Mouse (Mus musculus) lung, postnatal 0 days (tissue): ENCODE data around the gene Mrln. TPM values are rescaled to one million over a fixed set of nuclear protein-coding genes. Genes with fewer than 3 reads are reported as not detected.
"Not testable (repeated sequence)": the region's sequence is repeated elsewhere in the genome, so short reads cannot be mapped to it uniquely, and the experiment has no call there.

ENCODE experiments used
- ATAC-seq: fragments of 200-750 bp; cut with Nextera tagmentation; 2 replicates; pipeline ENCODE4 v1.8.0; 2017; ENCODE audit warnings: moderate library complexity
- DNase-seq: peaks from one replicate; pipeline ENCODE4 v3.0.0-alpha.2; 2016; ENCODE audit warnings: low spot score
- H3K27ac ChIP-seq: fragments of 300-500 bp; sonication (generic); 2 replicates; pipeline ENCODE4 v1.5.1; 2014; ENCODE audit warnings: antibody characterized with exemption, mild to moderate bottlenecking, low read length, mixed read lengths
- H3K27me3 ChIP-seq: fragments of 300-500 bp; sonication (generic); replicated peaks from 2 replicates; pipeline ENCODE4 v1.6.1; 2014; ENCODE audit warnings: low read length, mixed read lengths; ENCODE audit not compliant: insufficient read depth
- H3K36me3 ChIP-seq: fragments of 300-500 bp; sonication (generic); 2 replicates; pipeline ENCODE4 v1.6.1; 2014; ENCODE audit warnings: low read length, mixed read lengths; ENCODE audit not compliant: insufficient read depth
- H3K4me1 ChIP-seq: fragments of 300-500 bp; sonication (generic); 2 replicates; pipeline ENCODE4 v1.6.1; 2014; ENCODE audit warnings: antibody characterized with exemption, low read depth, low read length, mixed read lengths; ENCODE audit not compliant: insufficient read depth
- H3K4me2 ChIP-seq: fragments of 300-500 bp; sonication (generic); replicated peaks from 2 replicates; pipeline ENCODE4 v1.6.1; 2014; ENCODE audit warnings: low read depth, mild to moderate bottlenecking, low read length, moderate library complexity, mixed read lengths
- H3K4me3 ChIP-seq: fragments of 300-500 bp; sonication (generic); 2 replicates; pipeline ENCODE4 v1.5.1; 2014; ENCODE audit warnings: low read depth, low read length
- H3K9ac ChIP-seq: fragments of 300-500 bp; sonication (generic); replicated peaks from 2 replicates; pipeline ENCODE4 v1.6.1; 2014; ENCODE audit warnings: low read depth, mild to moderate bottlenecking
- H3K9me3 ChIP-seq: fragments of 300-500 bp; sonication (generic); 2 replicates; pipeline ENCODE4 v1.6.1; 2016; ENCODE audit warnings: low read length, mixed read lengths
- CTCF ChIP-seq: IDR thresholded peaks from 2 replicates; pipeline ENCODE4 v1.5.1; 2016; ENCODE audit warnings: antibody characterized with exemption, mild to moderate bottlenecking
- EP300 ChIP-seq: IDR thresholded peaks from 2 replicates; pipeline ENCODE4 v1.6.1; 2016; ENCODE audit warnings: antibody characterized with exemption, mild to moderate bottlenecking, control low read depth
- whole genome bisulfite sequencing: fragments of 180-500 bp; shearing (Covaris S2); extraction: QIAGEN DNeasy Blood & Tissue Kit; methylation state at CpG from one replicate; pipeline ENCODE4 v1.1.7; 2014; 5-methylcytosine and 5-hydroxymethylcytosine counted together
- polyA plus RNA-seq: library from polyadenylated mRNA; unstranded; fragments of >200 nt; fragmentation: Nextera tagmentation; extraction: Ambion mirVana; gene quantifications from 2 replicates; pipeline ENCODE4 v1.2.1, GENCODE M21; 2015

The Mrln gene
- polyA plus RNA-seq, 1 experiment from 2014 or later: 1.8 TPM

DNA sequence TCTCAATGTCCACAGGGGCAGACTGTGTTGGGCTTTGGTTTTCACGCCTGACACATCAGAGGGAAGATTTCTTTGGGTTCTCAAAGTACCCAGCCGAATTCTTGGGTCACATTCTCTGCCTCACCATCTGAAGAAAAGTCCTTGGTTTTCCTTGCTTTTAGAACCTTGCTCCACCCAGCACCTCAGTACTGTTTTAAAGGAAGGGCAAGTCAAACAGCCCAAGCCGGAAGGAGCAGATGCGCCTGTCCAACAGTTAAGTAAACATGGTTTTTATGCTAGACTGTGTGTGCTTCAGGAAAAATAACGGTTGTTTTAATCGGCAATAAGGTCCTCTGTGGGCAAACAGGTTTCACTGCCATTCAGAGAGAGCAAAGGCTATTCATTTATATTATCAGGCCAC lies 6.5 kb upstream of the Mrln start:
- Histone ChIP-seq H3K9me3 (no peaks in the 10 kb centered on the region), H3K4me3 (no peak overlapping the region), H3K36me3 (peaks cover 4% of the 10 kb centered on the region; the same call in 1 of the 2 replicates), H3K9ac (no peak overlapping the region), H3K4me2 (no peak overlapping the region), H3K27me3 (no peaks in the 10 kb centered on the region), H3K27ac (no peak overlapping the region), H3K4me1 (no peaks in the 10 kb centered on the region; the same call in 1 of the 2 replicates)
- TF ChIP-seq EP300 (peak; percentile 65), CTCF (no peak)
- DNase-seq (no peak), ATAC-seq (no peak)
- 28% methylated on average over 6 of the region's 6 CpGs for WGBS

DNA sequence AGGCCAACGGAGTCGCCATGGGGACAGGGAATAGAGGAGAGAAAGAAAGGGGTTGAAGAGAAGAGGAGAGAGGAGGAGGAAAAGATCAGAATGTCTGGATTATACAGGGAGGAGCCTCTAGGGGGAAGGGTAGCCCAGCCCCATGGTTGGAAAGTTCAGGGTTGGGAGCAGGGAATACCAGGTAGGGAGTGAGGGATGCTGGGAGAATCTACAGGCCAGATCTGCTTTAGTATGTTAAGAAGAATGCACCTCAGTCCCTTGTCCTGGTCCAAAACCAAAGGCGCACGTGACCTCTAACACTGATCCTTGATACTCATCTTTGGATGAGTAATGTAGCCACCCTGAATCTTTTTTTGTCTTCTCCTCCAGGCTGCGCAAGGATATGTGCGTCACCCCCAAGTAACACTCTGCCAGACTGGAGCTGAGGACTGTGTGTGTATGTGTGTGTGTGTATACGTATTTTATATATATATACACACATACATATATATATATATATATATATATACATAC lies 5.5 kb upstream of the Mrln start:
- H3K4me1 ChIP-seq: no peaks in the 10 kb centered on the region; the same call in 1 of the 2 replicates
- no peaks in the 10 kb centered on the region for H3K36me3 ChIP-seq
- H3K4me3 ChIP-seq: no peak overlapping the region
- no peak for ATAC-seq
- H3K9ac ChIP-seq: no peak overlapping the region
- H3K4me2 ChIP-seq: no peak overlapping the region
- H3K27me3 ChIP-seq: no peaks in the 10 kb centered on the region
- no peak overlapping the region for H3K27ac ChIP-seq
- TF ChIP-seq EP300: no peak
- TF ChIP-seq CTCF: no peak
- 86% methylated on average over 7 of the region's 7 CpGs for WGBS
- DNase-seq: no peak
- no peaks in the 10 kb centered on the region for H3K9me3 ChIP-seq

DNA sequence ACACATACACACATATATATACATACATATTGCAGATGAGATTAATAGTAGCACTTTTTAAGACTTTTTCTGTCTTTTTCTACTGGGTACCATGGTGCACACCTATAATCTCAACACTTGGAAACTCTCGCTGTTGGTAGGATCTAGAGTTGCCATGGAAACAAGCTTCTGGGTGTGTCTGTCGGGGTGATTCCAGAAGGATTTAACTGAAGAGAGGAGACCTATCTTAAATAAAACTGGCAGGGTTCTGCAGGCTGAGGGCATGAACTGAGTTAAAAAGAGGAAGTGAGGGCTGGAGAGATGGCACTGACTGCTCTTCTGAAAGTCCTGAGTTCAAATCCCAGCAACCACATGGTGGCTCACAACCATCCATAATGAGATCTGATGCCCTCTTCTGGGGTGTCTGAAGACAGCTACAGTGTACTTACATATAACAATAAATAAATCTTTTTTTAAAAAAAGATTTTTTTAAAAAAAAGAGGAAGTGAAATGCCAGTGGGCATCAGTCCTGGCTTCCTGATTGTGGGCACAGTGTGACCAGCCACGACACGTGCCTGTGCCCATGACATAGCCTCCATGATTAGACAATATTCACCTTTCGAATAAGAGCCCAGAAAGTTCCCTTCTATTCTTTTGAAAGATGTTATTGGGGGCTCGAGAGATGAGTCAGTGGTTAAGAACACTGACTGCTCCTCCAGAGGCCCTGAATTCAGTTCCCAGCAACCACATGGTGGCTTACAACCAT lies 4.8 kb upstream of the Mrln start:
- H3K4me2 ChIP-seq: no peak overlapping the region
- ATAC-seq (no peak), DNase-seq (no peak)
- H3K9me3 ChIP-seq: no peaks in the 10 kb centered on the region
- no peak overlapping the region for H3K4me3 ChIP-seq
- H3K9ac ChIP-seq: no peak overlapping the region
- TF ChIP-seq EP300 (no peak), CTCF (no peak)
- H3K4me1 ChIP-seq: no peaks in the 10 kb centered on the region; the same call in 1 of the 2 replicates
- no peaks in the 10 kb centered on the region for H3K27me3 ChIP-seq
- H3K36me3 ChIP-seq: no peaks in the 10 kb centered on the region
- no peak overlapping the region for H3K27ac ChIP-seq
- WGBS: 81% methylated on average over 6 of the region's 6 CpGs

DNA sequence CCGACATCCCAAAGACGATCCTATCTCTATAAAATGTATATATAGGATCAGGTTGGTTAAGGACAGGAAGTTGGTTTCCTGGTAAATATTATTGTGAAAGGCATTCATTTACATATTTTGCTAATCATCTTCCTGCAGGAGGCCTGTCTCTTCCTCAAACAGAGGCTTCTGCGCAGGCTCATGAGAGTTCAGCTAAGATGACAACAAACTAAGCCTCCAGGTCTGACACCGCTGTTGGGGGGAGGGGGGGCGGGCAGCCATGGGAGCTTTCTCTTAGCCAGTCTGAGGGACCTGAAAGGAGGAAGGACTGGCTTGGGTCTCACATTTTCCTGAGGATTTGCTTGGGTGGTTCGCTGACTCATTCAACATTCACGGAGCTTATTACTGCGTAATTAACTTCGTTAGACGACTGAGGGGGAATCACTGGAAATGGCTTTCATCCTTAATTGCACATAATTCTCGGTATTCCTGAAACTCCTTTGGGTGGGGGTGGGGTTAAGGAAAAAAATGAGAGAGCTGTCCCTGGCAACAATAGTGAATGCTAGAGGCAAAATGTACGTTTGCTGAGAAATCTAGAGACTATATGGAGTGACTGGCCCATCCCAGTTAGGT lies 3.5 kb upstream of the Mrln start:
- DNase-seq (peak; percentile 65), ATAC-seq (peak; percentile 61)
- H3K4me1 ChIP-seq: no peaks in the 10 kb centered on the region; the same call in 1 of the 2 replicates
- H3K9ac ChIP-seq: no peak overlapping the region
- no peak overlapping the region for H3K4me3 ChIP-seq
- H3K27me3 ChIP-seq: no peaks in the 10 kb centered on the region
- no peak overlapping the region for H3K27ac ChIP-seq
- H3K9me3 ChIP-seq: no peaks in the 10 kb centered on the region
- WGBS: 63% methylated on average over 12 of the region's 12 CpGs
- TF ChIP-seq CTCF (no peak), EP300 (peak; percentile 95)
- H3K4me2 ChIP-seq: no peak overlapping the region
- no peaks in the 10 kb centered on the region for H3K36me3 ChIP-seq

DNA sequence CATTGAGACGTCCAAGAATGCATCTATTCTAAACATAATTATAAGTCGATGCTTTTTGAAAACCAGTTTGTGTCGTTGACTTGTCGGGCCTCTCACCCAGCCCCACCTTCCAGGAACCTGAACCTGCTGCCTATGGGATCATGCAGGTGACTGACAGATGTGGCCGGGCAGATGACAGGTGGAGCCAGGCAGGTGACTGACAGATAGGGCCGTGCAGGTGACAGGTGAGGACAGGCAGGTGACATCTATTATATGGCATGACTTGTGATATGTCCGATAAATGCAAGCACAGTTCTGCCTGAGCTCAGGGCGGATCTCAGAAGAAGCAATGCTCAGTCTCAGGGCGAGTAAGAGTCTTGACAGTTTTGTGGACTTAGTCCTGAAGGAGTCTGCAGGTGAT lies 6.8 kb downstream of the Mrln start:
- Histone ChIP-seq H3K9ac (no peak overlapping the region), H3K4me1 (no peaks in the 10 kb centered on the region), H3K27me3 (no peaks in the 10 kb centered on the region), H3K9me3 (no peaks in the 10 kb centered on the region), H3K27ac (no peak overlapping the region), H3K36me3 (no peaks in the 10 kb centered on the region), H3K4me2 (no peak overlapping the region), H3K4me3 (no peak overlapping the region)
- TF ChIP-seq CTCF (no peak), EP300 (no peak)
- WGBS: 78% methylated on average over 9 of the region's 9 CpGs
- DNase-seq: no peak
- no peak for ATAC-seq

DNA sequence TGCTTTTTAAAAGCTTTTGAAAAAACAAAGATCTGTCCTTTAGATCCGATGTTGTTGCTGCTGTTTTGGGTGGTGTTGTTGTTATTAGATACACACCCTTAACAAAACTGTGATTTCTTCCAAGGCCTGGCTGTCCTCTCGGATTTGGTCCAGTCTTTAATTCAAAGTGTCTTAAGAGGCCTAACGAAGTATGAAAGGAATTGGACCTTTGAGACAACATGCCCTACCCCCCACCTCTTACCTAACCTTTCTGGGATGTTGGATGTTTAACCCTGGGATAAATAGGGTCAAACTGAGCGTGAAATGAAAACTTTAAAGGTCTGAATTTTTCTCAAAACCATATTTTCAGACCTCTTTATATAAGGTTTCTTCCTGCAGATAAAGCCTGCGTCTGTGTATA lies 16.5 kb downstream of the Mrln start:
- no peak for ATAC-seq
- no peak for TF ChIP-seq CTCF
- WGBS: 71% methylated on average over 5 of the region's 5 CpGs

DNA sequence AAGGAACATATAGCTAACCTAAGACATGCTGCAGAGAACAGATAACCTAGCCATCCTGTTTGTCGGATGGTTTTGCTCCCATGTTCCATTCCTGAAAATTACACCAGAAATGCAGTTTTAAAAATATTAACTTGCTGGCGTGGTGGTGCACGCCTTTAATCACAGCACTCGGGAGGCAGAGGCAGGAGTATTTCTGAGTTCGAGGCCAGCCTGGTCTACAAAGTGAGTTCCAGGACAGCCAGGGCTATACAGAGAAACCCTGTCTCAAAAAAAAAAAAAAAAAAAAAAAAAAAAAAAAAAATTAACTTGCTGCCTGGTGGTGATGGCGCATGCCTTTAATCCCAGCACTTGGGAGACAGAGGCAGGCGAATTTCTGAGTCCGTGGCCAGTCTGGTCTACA lies 17.8 kb downstream of the Mrln start:
- WGBS: 90% methylated on average over 8 of the region's 8 CpGs
- H3K9me3 ChIP-seq, DNase-seq, H3K36me3 ChIP-seq, H3K9ac ChIP-seq, H3K27ac ChIP-seq, ATAC-seq, H3K4me3 ChIP-seq, H3K4me2 ChIP-seq, H3K27me3 ChIP-seq, H3K4me1 ChIP-seq: not testable (repeated sequence)

More for the DNA sequence above, 16.5 kb downstream of the Mrln start:
- H3K4me3 ChIP-seq: no peak overlapping the region
- H3K4me2 ChIP-seq: no peak overlapping the region
- H3K36me3 ChIP-seq: no peaks in the 10 kb centered on the region
- DNase-seq: no peak
- H3K4me1 ChIP-seq: peaks cover 7% of the 10 kb centered on the region; the same call in 1 of the 2 replicates
- no peak overlapping the region for H3K9ac ChIP-seq
- no peaks in the 10 kb centered on the region for H3K27me3 ChIP-seq
- no peaks in the 10 kb centered on the region for H3K9me3 ChIP-seq
- no peak overlapping the region for H3K27ac ChIP-seq
